Mouse (Mus musculus) ES-E14 (cell line): ENCODE measurements at regions not wholly inside any gene's neighbourhood (a gene's known extent, or its start where the extent isn't known, plus 50 kb on each side); places are given as distances from the start of the nearest gene placed in this dataset.

Experiments
- CHD2 ChIP-seq: IDR thresholded peaks from 2 replicates; pipeline ENCODE4 v1.6.1; 2014; ENCODE audit warnings: mild to moderate bottlenecking, low read depth, low read length, inconsistent platforms
- HCFC1 ChIP-seq: IDR thresholded peaks from 2 replicates; pipeline ENCODE4 v1.6.1; 2012; ENCODE audit warnings: low read length, inconsistent platforms, borderline replicate concordance; ENCODE audit not compliant: insufficient read depth
- MAFK ChIP-seq: IDR thresholded peaks from 2 replicates; pipeline ENCODE4 v1.6.1; 2014; ENCODE audit warnings: mild to moderate bottlenecking, low read depth, low read length, inconsistent platforms; ENCODE audit not compliant: insufficient read depth
- ZC3H11A ChIP-seq: IDR thresholded peaks from 2 replicates; pipeline ENCODE4 v1.6.1; 2012; ENCODE audit warnings: low read depth, mild to moderate bottlenecking, inconsistent platforms, low read length, borderline replicate concordance
- ZNF384 ChIP-seq: IDR thresholded peaks from 2 replicates; pipeline ENCODE4 v1.6.1; 2012; ENCODE audit warnings: low read depth, low read length, inconsistent platforms

DNA sequence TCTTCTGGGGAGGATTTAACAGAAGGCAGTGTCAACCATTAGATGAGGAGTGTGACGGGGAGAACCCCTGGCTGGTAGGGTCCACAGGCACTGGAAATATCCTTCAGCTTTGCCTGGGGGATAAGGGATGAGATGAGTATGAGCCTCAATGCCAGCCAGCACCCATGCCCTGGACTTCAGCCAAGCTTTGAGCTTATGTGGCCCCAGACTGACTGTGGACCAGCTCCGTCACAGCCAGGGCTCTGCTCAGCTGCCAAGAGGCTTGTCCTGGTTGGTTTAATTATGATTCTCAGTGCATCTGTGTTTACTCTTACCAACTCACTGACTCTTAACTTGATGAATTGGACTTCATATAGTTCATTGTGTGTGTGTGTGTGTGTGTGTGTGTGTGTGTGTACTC lies 165.8 kb downstream of the Mex3b start:
- no peak for TF ChIP-seq CHD2
- no peak for TF ChIP-seq MAFK
- no peak for TF ChIP-seq ZNF384
- no peak for TF ChIP-seq ZC3H11A
- TF ChIP-seq HCFC1, result no peak
